Mouse (Mus musculus): ENCODE data around the gene Slc36a4.

GRCm38 (mm10) chr9:15727168-15727567, 17.6 kb downstream of the Slc36a4 start:
- TF ChIP-seq CTCF (conservative IDR thresholded peaks at IDR 0.05; ENCODE audit: low read length) (no peak), NANOG (IDR thresholded peaks at IDR 0.05; ENCODE audit: borderline replicate concordance, low read length) (no peak), POU5F1 (IDR thresholded peaks at IDR 0.05; ENCODE audit: borderline replicate concordance, low read length) (no peak)
